Mouse (Mus musculus) ES-E14 (cell line): Measurements from ENCODE around the gene Gdf10. TPM values are rescaled to one million over a fixed set of nuclear protein-coding genes. Genes with fewer than 3 reads are reported as not detected.

Source experiments
- DNase-seq: peaks from one replicate; pipeline ENCODE4 v3.0.0-alpha.2; 2013; ENCODE audit warnings: low read depth, low spot score
- H3K27ac ChIP-seq: 2 replicates; pipeline ENCODE4 v1.5.1; 2012; ENCODE audit warnings: low read depth, mild to moderate bottlenecking, low read length, moderate library complexity, mixed read lengths; ENCODE audit not compliant: poor library complexity, insufficient read depth, severe bottlenecking
- H3K36me3 ChIP-seq: 2 replicates; pipeline ENCODE4 v1.6.1; 2012; ENCODE audit warnings: mild to moderate bottlenecking, low read length, moderate library complexity, mixed read lengths; ENCODE audit not compliant: control insufficient read depth, poor library complexity, insufficient read depth, severe bottlenecking
- H3K4me1 ChIP-seq, 2 experiments: fragments of 150-350 bp in 1 of 2; sonication (generic) in 1 of 2; 2 replicates each; pipeline ENCODE4 v1.6.1; 2012; ENCODE audit warnings: low read length in 2 of 2, mild to moderate bottlenecking in 1 of 2, mixed read lengths in 1 of 2; ENCODE audit not compliant: control insufficient read depth in 2 of 2, insufficient read depth in 2 of 2, poor library complexity in 1 of 2
- H3K4me3 ChIP-seq, 2 experiments: fragments of 150-350 bp in 1 of 2; sonication (generic) in 1 of 2; 2 replicates each; pipeline ENCODE4 v1.5.1; 2012; ENCODE audit warnings: low read length in 2 of 2, low read depth in 1 of 2, mild to moderate bottlenecking in 1 of 2, mixed read lengths in 1 of 2; ENCODE audit not compliant: insufficient read depth in 1 of 2, poor library complexity in 1 of 2, severe bottlenecking in 1 of 2
- H3K9ac ChIP-seq: 2 replicates; pipeline ENCODE4 v1.6.1; 2012; ENCODE audit warnings: low read depth, mild to moderate bottlenecking, low read length, mixed read lengths; ENCODE audit not compliant: poor library complexity, insufficient read depth, severe bottlenecking
- H3K9me3 ChIP-seq: fragments of 150-350 bp; sonication (generic); 2 replicates; pipeline ENCODE4 v1.6.1; 2012; ENCODE audit warnings: low read depth, mild to moderate bottlenecking, low read length; ENCODE audit not compliant: control insufficient read depth, insufficient read depth
- CHD2 ChIP-seq: IDR thresholded peaks from 2 replicates; pipeline ENCODE4 v1.6.1; 2014; ENCODE audit warnings: mild to moderate bottlenecking, low read depth, low read length, inconsistent platforms
- HCFC1 ChIP-seq: IDR thresholded peaks from 2 replicates; pipeline ENCODE4 v1.6.1; 2012; ENCODE audit warnings: low read length, inconsistent platforms, borderline replicate concordance; ENCODE audit not compliant: insufficient read depth
- MAFK ChIP-seq: IDR thresholded peaks from 2 replicates; pipeline ENCODE4 v1.6.1; 2014; ENCODE audit warnings: mild to moderate bottlenecking, low read depth, low read length, inconsistent platforms; ENCODE audit not compliant: insufficient read depth
- ZC3H11A ChIP-seq: IDR thresholded peaks from 2 replicates; pipeline ENCODE4 v1.6.1; 2012; ENCODE audit warnings: low read depth, mild to moderate bottlenecking, inconsistent platforms, low read length, borderline replicate concordance
- ZNF384 ChIP-seq: IDR thresholded peaks from 2 replicates; pipeline ENCODE4 v1.6.1; 2012; ENCODE audit warnings: low read depth, low read length, inconsistent platforms
- in situ Hi-C, 2 experiments: fragments of 600-800 bp; cut with MboI; formaldehyde crosslinking; loops; one replicate each; pipeline ENCODE4 v1.15.1; 2025; ENCODE audit warnings: low sequenced_read_pairs in 2 of 2, inconsistent platforms in 1 of 2; ENCODE audit not compliant: unreplicated experiment in 2 of 2
- total RNA-seq: library from RNA; depleted of rRNA; stranded (reverse); fragments of 300-350 nt; gene quantifications from 2 replicates; pipeline ENCODE4 v1.2.3, GENCODE M21; 2012

Gdf10 gene
- total RNA-seq, 1 experiment, result not detected

DNA sequence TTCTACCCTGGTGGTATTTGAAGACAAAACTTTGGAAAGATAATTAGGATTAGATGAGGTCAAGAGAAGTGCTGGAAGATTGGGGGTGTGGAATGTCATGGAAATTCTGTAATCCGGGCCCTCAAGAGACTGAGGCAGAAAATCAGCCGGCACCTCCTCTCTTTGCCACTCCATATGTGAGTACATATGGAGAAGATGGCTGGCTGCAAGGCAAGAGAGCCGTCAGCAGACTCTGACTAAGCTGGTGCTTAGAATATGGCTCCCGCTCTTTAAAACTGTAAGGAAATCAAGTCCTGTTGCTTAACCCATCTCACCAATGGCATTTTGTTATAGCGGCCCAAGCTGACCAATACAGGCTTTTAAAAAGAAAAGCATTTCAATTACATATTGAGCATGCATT lies 27.6 kb upstream of the Gdf10 start:
- H3K4me1 ChIP-seq, result no peaks in the 10 kb centered on the region
- H3K36me3 ChIP-seq, result no peaks in the 10 kb centered on the region
- no peak overlapping the region for H3K4me3 ChIP-seq
- no peak overlapping the region for H3K27ac ChIP-seq
- H3K9me3 ChIP-seq, result peaks cover 3% of the 10 kb centered on the region; the same call in 1 of the 2 replicates
- TF ChIP-seq HCFC1 (no peak), MAFK (no peak), ZNF384 (no peak), CHD2 (no peak), ZC3H11A (no peak)
- no peak for DNase-seq
- in situ Hi-C loops, result no loop called here
- no peak overlapping the region for H3K9ac ChIP-seq

GRCm38 (mm10) chr14:33896628-33897300 lies 26.6 kb upstream of the Gdf10 start:
- Histone ChIP-seq H3K9me3 (peaks cover 5% of the 10 kb centered on the region), H3K36me3 (no peaks in the 10 kb centered on the region), H3K27ac (no peak overlapping the region), H3K4me1 (no peaks in the 10 kb centered on the region), H3K4me3 (no peak overlapping the region), H3K9ac (no peak overlapping the region)
- in situ Hi-C loops, result no loop called here
- DNase-seq, result no peak
- TF ChIP-seq MAFK, result no peak
- TF ChIP-seq CHD2, result no peak
- no peak for TF ChIP-seq ZC3H11A
- no peak for TF ChIP-seq ZNF384
- TF ChIP-seq HCFC1, result no peak

- no peak overlapping the region for H3K9ac ChIP-seq
- H3K4me3 ChIP-seq, result no peak overlapping the region
- H3K4me1 ChIP-seq, result no peaks in the 10 kb centered on the region
- no peaks in the 10 kb centered on the region for H3K36me3 ChIP-seq
- in situ Hi-C loops, result no loop called here
- peaks cover 6% of the 10 kb centered on the region for H3K9me3 ChIP-seq
- H3K27ac ChIP-seq, result no peak overlapping the region
- no peak for DNase-seq
- TF ChIP-seq CHD2, result no peak
- no peak for TF ChIP-seq ZNF384
- no peak for TF ChIP-seq MAFK
- no peak for TF ChIP-seq HCFC1
- TF ChIP-seq ZC3H11A, result no peak
These were observed 20.6 kb upstream of the Gdf10 start for GRCm38 (mm10) chr14:33902783-33903182.

- in situ Hi-C loops, result no loop called here
- Histone ChIP-seq H3K27ac (no peak overlapping the region), H3K9ac (no peak overlapping the region), H3K4me1 (no peaks in the 10 kb centered on the region), H3K4me3 (no peak overlapping the region), H3K9me3 (peaks cover 6% of the 10 kb centered on the region), H3K36me3 (no peaks in the 10 kb centered on the region)
- DNase-seq, result no peak
- TF ChIP-seq ZC3H11A (no peak), CHD2 (no peak), ZNF384 (no peak), MAFK (no peak), HCFC1 (no peak)
These were observed 20.2 kb upstream of the Gdf10 start for GRCm38 (mm10) chr14:33903199-33903598.
